Mouse (Mus musculus) regulatory T cell (primary cell): ENCODE measurements around the gene Htra1.

Source experiments
- in situ Hi-C: fragments of 300-600 bp; cut with MboI, MseI; formaldehyde crosslinking; loops from one replicate; pipeline ENCODE4 v1.15.1; 2025; ENCODE audit warnings: high pct_unique_total_duplicates

Gene Htra1

GRCm38 (mm10) chr7:131009178-131009577 is 73.3 kb downstream of the Htra1 start:
- in situ Hi-C loops, result no loop called here

DNA sequence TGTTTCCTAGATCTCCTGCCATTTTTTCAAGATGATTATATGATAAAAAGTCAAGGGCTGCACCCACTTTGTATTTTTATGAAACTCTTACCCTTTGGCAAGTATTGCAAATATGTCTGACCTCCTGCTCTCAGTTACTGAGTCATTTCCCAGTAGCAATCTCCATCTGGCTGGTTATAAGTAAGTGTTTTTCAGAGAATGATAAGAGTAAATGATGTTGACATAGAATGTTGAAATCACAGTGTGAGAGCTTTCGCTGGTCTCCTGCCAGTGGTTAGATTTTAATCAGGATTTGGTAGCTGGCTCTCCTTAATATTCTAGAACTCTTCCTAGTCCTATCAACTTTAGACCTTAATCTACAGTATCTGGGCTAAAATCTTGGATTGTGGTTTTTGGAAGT is 76.0 kb downstream of the Htra1 start:
- in situ Hi-C loops, result no loop called here

DNA sequence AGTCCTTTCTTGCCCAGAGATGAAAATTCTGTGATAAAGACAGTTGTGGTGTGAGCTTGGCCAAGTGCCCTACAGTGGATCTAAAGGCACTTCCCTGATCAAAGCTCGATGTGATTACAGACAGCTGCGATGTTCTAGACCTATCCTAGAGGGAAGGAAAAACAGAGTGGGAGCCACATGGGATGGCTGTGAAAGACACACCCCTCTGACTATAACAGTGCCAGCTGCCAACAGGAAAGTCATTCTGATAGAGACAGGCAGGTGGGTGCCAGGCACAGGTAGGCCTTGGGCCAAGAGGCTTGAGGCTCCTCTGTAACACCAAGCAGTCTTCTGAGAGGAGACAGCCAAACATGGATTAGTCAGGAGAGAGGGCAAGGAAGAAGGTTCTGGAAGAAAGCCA is 83.3 kb downstream of the Htra1 start:
- in situ Hi-C loops, result no loop called here

GRCm38 (mm10) chr7:131024807-131025206 is 88.9 kb downstream of the Htra1 start:
- in situ Hi-C loops, result no loop called here

GRCm38 (mm10) chr7:131027557-131027956 is 91.6 kb downstream of the Htra1 start:
- in situ Hi-C loops, result no loop called here

- in situ Hi-C loops, result no loop called here
These were observed 95.8 kb downstream of the Htra1 start, which contains the start of gene Dmbt1 for GRCm38 (mm10) chr7:131031755-131032154. Dmbt1 (plus strand) TSS chr7:131032053.
